Mouse (Mus musculus): ENCODE data around the gene Rasl11a.

DNA sequence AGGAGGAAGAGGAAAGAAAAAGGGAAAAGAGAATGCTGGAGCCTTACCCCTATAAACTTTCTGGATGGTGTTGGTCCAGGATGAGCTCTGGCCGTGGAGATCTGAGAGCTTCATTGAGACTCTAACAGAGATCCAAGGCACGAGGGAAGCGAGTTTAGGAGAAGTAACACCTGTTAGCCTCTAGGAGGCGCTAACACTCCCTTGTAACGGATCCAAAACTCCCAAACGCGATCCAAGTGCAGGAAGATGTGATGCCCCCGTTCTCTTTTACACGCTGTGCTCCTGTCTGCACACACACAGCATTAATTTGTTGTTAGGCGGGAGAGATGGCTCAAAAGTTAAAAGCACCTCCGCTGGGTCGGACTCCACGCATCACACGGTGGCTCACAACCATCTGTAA is 46.3 kb downstream of the Rasl11a start:
- peak; percentile 50 to 70 for TF ChIP-seq CTCF (conservative IDR thresholded peaks at IDR 0.05 in 1 of 2, IDR thresholded peaks at IDR 0.05 in 1 of 2; ENCODE audit: low read depth in 2 of 2, low read length in 2 of 2)
- no peak for TF ChIP-seq POLR2A (IDR thresholded peaks at IDR 0.05; ENCODE audit: low read depth, low read length)
- no peak for TF ChIP-seq ELF1 (IDR thresholded peaks at IDR 0.05; ENCODE audit: low read depth, low read length)
- no peak for TF ChIP-seq EP300 (IDR thresholded peaks at IDR 0.05; ENCODE audit: low read length)
- no peak for TF ChIP-seq MAFK (IDR thresholded peaks at IDR 0.05; ENCODE audit: insufficient replicate concordance, low read length)
- no peak for TF ChIP-seq USF1 (IDR thresholded peaks at IDR 0.05; ENCODE audit: low read depth, low read length)
- TF ChIP-seq MYC (IDR thresholded peaks at IDR 0.05; ENCODE audit: low read depth, low read length) = no peak
- no peak for TF ChIP-seq TCF12 (IDR thresholded peaks at IDR 0.05; ENCODE audit: low read depth, low read length)
- TF ChIP-seq RAD21 (IDR thresholded peaks at IDR 0.05; ENCODE audit: low read depth, low read length) = peak; percentile 11
- TF ChIP-seq MEF2A (IDR thresholded peaks at IDR 0.05; ENCODE audit: borderline replicate concordance, low read depth, low read length) = no peak

Data from CH12.LX (cell line).